Mouse (Mus musculus) heart, embryonic 16.5 days (tissue): Measurements from ENCODE around the gene C77080. TPM values are rescaled to one million over a fixed set of nuclear protein-coding genes. Genes with fewer than 3 reads are reported as not detected.
"Not testable (repeated sequence)": the region's sequence is repeated elsewhere in the genome, so short reads cannot be mapped to it uniquely, and the experiment has no call there.

Experiments used
- ATAC-seq: fragments of 200-750 bp; cut with Nextera tagmentation; replicated peaks from 2 replicates; pipeline ENCODE4 v1.8.0; 2017; ENCODE audit warnings: moderate number of reproducible peaks; ENCODE audit not compliant: insufficient read depth, low FRiP score; ENCODE audit errors: extremely low read depth
- H3K27ac ChIP-seq: fragments of 300-500 bp; sonication (generic); 2 replicates; pipeline ENCODE4 v1.5.1; 2014; ENCODE audit warnings: mild to moderate bottlenecking, low read length, control low read depth, moderate library complexity
- H3K27me3 ChIP-seq: fragments of 300-500 bp; sonication (generic); 2 replicates; pipeline ENCODE4 v1.6.1; 2014; ENCODE audit warnings: low read length, mixed read lengths; ENCODE audit not compliant: control insufficient read depth, insufficient read depth
- H3K36me3 ChIP-seq: fragments of 300-500 bp; sonication (generic); 2 replicates; pipeline ENCODE4 v1.6.1; 2014; ENCODE audit not compliant: control insufficient read depth, insufficient read depth
- H3K4me1 ChIP-seq: fragments of 300-500 bp; sonication (generic); 2 replicates; pipeline ENCODE4 v1.6.1; 2014; ENCODE audit warnings: low read length, mixed read lengths; ENCODE audit not compliant: control insufficient read depth, insufficient read depth
- H3K4me2 ChIP-seq: fragments of 300-500 bp; sonication (generic); 2 replicates; pipeline ENCODE4 v1.6.1; 2014; ENCODE audit warnings: low read depth, mild to moderate bottlenecking, control low read depth, low read length
- H3K4me3 ChIP-seq: fragments of 300-500 bp; sonication (generic); 2 replicates; pipeline ENCODE4 v1.5.1; 2014; ENCODE audit warnings: mild to moderate bottlenecking, control low read depth, low read length
- H3K9ac ChIP-seq: fragments of 300-500 bp; sonication (generic); 2 replicates; pipeline ENCODE4 v1.6.1; 2014; ENCODE audit warnings: low read length, control low read depth
- H3K9me3 ChIP-seq: fragments of 300-500 bp; sonication (generic); replicated peaks from 2 replicates; pipeline ENCODE4 v1.6.1; 2016; ENCODE audit warnings: low read length; ENCODE audit not compliant: control insufficient read depth
- WGBS: fragments of 180-500 bp; shearing (Covaris S2); extraction: QIAGEN DNeasy Blood & Tissue Kit; methylation state at CpG from one replicate; pipeline ENCODE4 v1.1.7; 2014; 5-methylcytosine and 5-hydroxymethylcytosine counted together
- polyA plus RNA-seq: library from polyadenylated mRNA; unstranded; fragments of >200 nt; fragmentation: Nextera tagmentation; extraction: Ambion mirVana; gene quantifications from 2 replicates; pipeline ENCODE4 v1.2.1, GENCODE M21; 2015

Gene C77080
- polyA plus RNA-seq, 1 experiment from 2014 or later, result 2.3 TPM

DNA sequence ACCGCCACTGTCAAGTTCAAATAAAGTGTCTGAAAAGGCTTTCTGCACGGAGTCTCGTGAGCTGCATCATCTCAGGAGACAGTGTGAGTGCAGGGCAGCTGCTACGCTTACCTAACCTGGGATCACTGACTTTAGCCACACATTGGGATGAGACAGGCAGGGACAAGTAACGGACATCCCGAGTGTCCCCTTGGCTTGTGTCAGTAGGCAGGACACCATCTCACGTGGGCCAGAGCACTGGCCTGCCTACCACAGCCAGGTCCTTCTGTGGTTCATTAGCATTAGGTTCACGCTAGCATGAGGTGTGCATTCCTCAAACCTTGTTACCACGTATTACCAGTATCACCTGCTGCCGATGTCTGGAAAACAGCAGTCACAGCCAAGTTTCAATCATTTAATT, 42.0 kb downstream of the C77080 start:
- Histone ChIP-seq H3K9me3 (no peaks in the 10 kb centered on the region), H3K9ac (no peak overlapping the region), H3K4me1 (peaks cover 5% of the 10 kb centered on the region), H3K27ac (no peak overlapping the region), H3K4me2 (no peak overlapping the region), H3K4me3 (no peak overlapping the region), H3K36me3 (peaks cover 44% of the 10 kb centered on the region), H3K27me3 (peaks cover 20% of the 10 kb centered on the region)
- 88% methylated on average over 10 of the region's 10 CpGs for WGBS
- ATAC-seq, result no peak

DNA sequence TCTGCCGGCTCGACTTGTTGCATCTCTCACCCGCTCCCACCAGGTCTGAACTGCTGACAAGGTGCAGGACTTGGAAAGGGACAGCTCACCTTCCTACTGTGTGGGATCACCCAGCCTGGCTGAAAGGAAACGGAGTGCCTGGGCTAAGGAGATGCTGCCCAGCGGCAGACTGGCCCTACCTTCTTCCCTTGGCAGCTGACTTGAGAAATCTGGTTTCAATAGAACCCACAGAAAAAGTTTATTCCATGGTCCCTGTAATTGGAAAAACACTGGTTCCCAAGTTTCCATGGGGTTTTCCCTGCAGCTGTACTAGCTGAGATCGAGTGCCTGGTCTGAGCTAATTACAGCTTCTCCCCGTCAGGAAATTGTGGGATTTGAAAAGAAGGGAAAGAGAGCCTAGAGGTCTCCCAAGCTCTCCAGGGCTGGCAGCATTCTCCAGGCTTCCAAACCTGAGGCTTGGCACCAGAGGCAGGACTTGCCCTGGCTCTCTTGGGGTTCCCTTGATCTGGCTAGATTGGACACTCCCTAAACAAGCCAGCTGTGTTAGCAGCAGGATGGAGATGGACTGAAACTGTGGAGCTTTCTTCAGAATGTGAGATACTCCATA, 42.5 kb downstream of the C77080 start:
- no peaks in the 10 kb centered on the region for H3K9me3 ChIP-seq
- H3K9ac ChIP-seq, result no peak overlapping the region
- peaks cover 16% of the 10 kb centered on the region for H3K27me3 ChIP-seq
- ATAC-seq, result no peak
- H3K4me1 ChIP-seq, result peaks cover 5% of the 10 kb centered on the region
- H3K27ac ChIP-seq, result no peak overlapping the region
- WGBS, result 83% methylated on average over 7 of the region's 7 CpGs
- H3K36me3 ChIP-seq, result peaks cover 48% of the 10 kb centered on the region
- H3K4me3 ChIP-seq, result no peak overlapping the region
- H3K4me2 ChIP-seq, result no peak overlapping the region

DNA sequence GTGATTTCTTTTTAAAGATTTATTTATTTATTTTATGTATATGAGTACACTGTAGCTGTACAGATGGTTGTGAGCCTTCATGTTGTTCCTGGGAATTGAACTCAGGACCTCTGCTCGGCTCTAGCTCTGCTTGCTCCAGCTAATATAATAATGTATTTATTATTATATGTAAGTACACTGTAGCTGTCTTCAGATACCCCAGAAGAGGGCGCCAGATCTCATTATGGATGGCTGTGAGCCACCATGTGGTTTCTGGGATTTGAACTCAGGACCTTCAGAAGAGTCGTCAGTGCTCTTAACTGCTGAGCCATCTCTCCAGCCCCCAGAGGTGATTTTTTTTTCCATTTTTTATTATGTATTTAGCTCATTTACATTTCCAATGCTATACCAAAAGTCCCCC, 48.7 kb downstream of the C77080 start:
- not testable (repeated sequence) for H3K4me3 ChIP-seq, H3K9ac ChIP-seq, H3K4me2 ChIP-seq, H3K4me1 ChIP-seq, H3K9me3 ChIP-seq, H3K27me3 ChIP-seq, ATAC-seq, H3K27ac ChIP-seq
- H3K36me3 ChIP-seq, result peaks cover 50% of the 10 kb centered on the region
- 72% methylated on average over 3 of the region's 3 CpGs for WGBS

DNA sequence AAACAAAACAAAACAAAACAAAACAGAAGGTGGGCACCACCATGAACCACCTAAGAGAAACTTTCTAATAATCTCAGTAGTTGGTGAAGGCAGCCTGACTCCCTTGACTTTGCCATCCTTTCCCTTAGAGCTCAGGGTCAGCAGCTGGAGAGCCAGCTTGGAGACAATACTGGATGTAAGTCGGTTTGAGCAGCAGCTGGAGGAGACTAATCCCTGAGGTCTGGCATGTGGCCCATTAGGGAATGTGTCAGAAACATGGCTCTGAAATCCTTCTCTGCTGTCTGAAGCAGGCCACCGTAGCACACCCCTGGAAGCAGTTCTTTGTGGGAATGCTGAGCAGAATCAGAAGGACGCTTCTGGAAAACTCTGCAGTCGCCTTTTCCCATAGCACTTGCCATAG, 49.7 kb downstream of the C77080 start:
- H3K27me3 ChIP-seq, result no peaks in the 10 kb centered on the region
- no peak overlapping the region for H3K27ac ChIP-seq
- no peaks in the 10 kb centered on the region for H3K9me3 ChIP-seq
- H3K36me3 ChIP-seq, result peaks cover 50% of the 10 kb centered on the region
- no peak overlapping the region for H3K4me3 ChIP-seq
- H3K9ac ChIP-seq, result no peak overlapping the region
- ATAC-seq, result no peak
- no peak overlapping the region for H3K4me2 ChIP-seq
- H3K4me1 ChIP-seq, result no peaks in the 10 kb centered on the region
- WGBS, result 68% methylated on average over 4 of the region's 4 CpGs

DNA sequence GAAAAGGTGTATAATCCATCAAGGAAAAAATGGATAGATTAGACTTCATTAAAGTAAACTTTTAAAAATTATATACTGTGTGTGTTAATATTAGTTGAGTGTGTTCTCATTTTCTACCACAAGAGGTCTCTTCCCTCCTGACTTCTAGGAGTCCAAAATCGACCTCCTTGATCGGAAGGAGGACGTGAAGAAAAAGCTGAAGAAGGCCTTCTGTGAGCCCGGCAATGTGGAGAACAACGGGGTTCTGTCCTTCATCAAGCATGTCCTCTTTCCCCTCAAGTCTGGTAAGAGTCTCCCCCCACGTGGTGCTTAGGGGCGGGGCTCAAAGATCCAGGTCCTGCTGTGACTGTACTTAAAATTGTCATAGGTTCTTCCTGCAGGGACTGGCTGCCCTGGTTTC, 51.7 kb downstream of the C77080 start:
- no peak overlapping the region for H3K27ac ChIP-seq
- H3K9ac ChIP-seq, result no peak overlapping the region
- no peaks in the 10 kb centered on the region for H3K4me1 ChIP-seq
- 58% methylated on average over 7 of the region's 7 CpGs for WGBS
- H3K36me3 ChIP-seq, result peaks cover 49% of the 10 kb centered on the region
- no peaks in the 10 kb centered on the region for H3K9me3 ChIP-seq
- H3K4me2 ChIP-seq, result no peak overlapping the region
- ATAC-seq, result no peak
- no peak overlapping the region for H3K4me3 ChIP-seq
- no peaks in the 10 kb centered on the region for H3K27me3 ChIP-seq

- H3K36me3 ChIP-seq, result peaks cover 50% of the 10 kb centered on the region
- H3K4me3 ChIP-seq, result no peak overlapping the region
- no peak for ATAC-seq
- H3K27ac ChIP-seq, result no peak overlapping the region
- H3K4me2 ChIP-seq, result no peak overlapping the region
- 86% methylated on average over 8 of the region's 8 CpGs for WGBS
- H3K27me3 ChIP-seq, result no peaks in the 10 kb centered on the region
- H3K9me3 ChIP-seq, result no peaks in the 10 kb centered on the region
- no peak overlapping the region for H3K9ac ChIP-seq
- no peaks in the 10 kb centered on the region for H3K4me1 ChIP-seq
These were observed 54.4 kb downstream of the C77080 start for GRCm38 (mm10) chr4:129206792-129207191.

DNA sequence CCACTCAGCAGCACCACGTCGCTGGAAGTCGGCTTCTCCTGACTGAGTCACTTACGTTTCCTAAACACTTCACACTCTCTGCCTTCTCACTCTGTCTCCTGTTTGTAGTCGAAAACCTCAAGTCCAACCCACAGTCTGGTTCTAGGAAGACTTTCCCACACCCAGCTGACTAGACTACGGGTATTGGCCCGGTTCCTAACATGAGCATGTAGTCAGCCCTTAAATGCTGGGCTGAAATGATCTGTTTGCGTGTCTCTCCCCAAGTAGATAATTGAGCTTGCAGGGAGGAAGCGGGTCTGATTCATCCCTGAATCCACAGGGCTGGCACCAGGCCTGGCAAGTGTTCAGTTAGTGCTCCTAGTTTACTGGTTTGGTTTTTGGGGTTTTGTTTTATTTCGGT, 56.5 kb downstream of the C77080 start:
- no peak overlapping the region for H3K27ac ChIP-seq
- 91% methylated on average over 10 of the region's 10 CpGs for WGBS
- H3K9ac ChIP-seq, result no peak overlapping the region
- no peaks in the 10 kb centered on the region for H3K9me3 ChIP-seq
- no peak for ATAC-seq
- no peak overlapping the region for H3K4me2 ChIP-seq
- no peak overlapping the region for H3K4me3 ChIP-seq
- H3K4me1 ChIP-seq, result no peaks in the 10 kb centered on the region
- H3K36me3 ChIP-seq, result peaks cover 60% of the 10 kb centered on the region
- H3K27me3 ChIP-seq, result no peaks in the 10 kb centered on the region

DNA sequence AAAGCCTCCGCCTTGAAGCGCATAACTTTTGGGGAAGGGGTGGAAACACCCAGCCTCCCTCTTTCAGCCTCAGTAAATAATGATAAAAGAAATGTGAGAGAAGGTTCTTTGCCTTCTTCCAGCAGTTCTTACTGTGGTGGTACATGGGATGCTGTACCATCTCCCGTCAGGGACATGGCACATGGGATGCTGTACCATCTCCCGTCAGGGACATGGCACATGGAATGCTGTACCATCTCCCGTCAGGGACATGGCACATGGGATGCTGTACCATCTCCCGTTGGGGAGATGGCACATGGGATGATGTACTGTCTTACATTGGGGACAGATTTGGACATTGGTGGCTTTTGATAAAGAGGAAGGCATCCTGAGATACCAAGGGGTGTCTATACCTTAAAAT, 63.7 kb downstream of the C77080 start:
- ATAC-seq, result no peak
- H3K27me3 ChIP-seq, result no peaks in the 10 kb centered on the region
- 99% methylated on average over 6 of the region's 6 CpGs for WGBS
- H3K9ac ChIP-seq, result no peak overlapping the region
- no peaks in the 10 kb centered on the region for H3K9me3 ChIP-seq
- no peak overlapping the region for H3K4me3 ChIP-seq
- H3K36me3 ChIP-seq, result peaks cover 25% of the 10 kb centered on the region; the same call in 1 of the 2 replicates
- no peak overlapping the region for H3K27ac ChIP-seq
- no peak overlapping the region for H3K4me2 ChIP-seq
- no peaks in the 10 kb centered on the region; the same call in 1 of the 2 replicates for H3K4me1 ChIP-seq

- H3K4me3 ChIP-seq, result no peak overlapping the region
- H3K4me2 ChIP-seq, result no peak overlapping the region
- peaks cover 14% of the 10 kb centered on the region for H3K4me1 ChIP-seq
- no peak for ATAC-seq
- H3K9me3 ChIP-seq, result no peaks in the 10 kb centered on the region
- H3K9ac ChIP-seq, result no peak overlapping the region
- no peaks in the 10 kb centered on the region for H3K27me3 ChIP-seq
- H3K27ac ChIP-seq, result no peak overlapping the region
- H3K36me3 ChIP-seq, result peaks cover 10% of the 10 kb centered on the region; the same call in 1 of the 2 replicates
- 84% methylated on average over 1 of the region's 1 CpGs for WGBS
These were observed 66.9 kb downstream of the C77080 start for GRCm38 (mm10) chr4:129194280-129194679.
